Mouse (Mus musculus) lung, postnatal 0 days (tissue): ENCODE measurements around the gene Armc12.

ENCODE experiments used
- CTCF ChIP-seq: IDR thresholded peaks from 2 replicates; pipeline ENCODE4 v1.5.1; 2016; ENCODE audit warnings: antibody characterized with exemption, mild to moderate bottlenecking
- EP300 ChIP-seq: IDR thresholded peaks from 2 replicates; pipeline ENCODE4 v1.6.1; 2016; ENCODE audit warnings: antibody characterized with exemption, mild to moderate bottlenecking, control low read depth

DNA sequence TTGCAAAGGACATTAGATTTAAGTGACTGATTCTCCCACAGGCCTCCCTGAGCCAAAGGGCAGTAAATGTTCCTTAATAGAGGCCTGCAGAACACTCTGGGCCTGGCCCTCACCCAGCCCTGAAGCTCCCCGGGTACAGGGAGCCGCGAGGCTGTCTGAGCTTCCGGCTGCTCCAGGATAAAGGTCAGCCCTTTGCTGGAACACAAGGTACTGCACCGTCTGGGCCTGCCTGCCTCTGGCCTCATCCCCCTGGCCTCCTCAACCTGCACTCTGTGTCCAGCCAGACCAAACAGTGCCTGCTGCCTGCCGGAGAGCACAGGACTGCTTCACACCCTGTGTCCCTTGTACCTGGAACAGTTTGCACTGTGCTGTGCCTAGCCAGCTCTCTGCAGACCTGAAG lies 17.9 kb upstream of the Armc12 start:
- TF ChIP-seq CTCF = no peak
- TF ChIP-seq EP300 = peak; percentile 65
